Mouse (Mus musculus): ENCODE results near the gene Lag3.

The Lag3 gene

DNA sequence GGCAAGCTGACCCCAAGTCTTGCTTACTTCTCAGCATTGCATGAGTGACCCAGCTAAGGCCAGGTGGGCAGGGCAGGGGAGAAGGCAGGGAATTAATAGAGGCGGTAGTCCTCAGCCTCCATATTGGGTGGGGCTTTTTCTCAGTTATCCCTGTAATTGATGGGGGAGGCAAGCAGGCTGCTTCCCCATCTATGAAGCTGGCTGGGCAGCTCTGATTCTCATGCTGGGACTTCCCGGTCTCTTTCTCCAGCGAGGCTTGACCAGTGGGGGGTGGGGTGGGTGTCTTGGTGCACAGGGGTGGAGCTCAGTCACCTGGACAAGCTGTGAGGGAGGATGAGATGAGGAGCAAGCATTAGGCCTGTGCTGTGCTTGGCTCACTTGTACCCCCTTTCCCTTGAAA lies 49.7 kb downstream of the Lag3 start:
- no peak for ATAC-seq (ENCODE audit: insufficient number of reproducible peaks, low FRiP score, low TSS enrichment)

DNA sequence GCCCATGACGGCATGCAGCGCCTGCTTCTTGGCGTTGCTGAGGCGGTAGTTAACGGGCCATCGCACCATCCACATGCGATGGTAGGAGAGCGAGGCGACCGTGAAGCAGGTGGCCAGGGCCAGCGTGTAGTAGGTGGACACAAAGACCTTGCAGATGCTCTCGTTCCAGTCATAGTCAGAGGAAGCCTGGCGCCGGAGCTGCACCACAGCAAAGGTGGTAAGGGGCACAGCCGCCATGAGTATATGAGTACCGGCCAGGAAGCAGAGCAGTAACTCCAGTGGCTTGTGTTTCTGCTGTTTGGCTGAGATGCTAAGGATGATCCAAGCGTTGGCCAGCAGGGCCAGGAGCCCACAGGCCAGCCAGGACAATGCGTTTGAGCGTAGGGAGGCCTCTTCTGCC lies 50.2 kb downstream of the Lag3 start:
- no peak for ATAC-seq (ENCODE audit: insufficient number of reproducible peaks, low FRiP score, low TSS enrichment)

DNA sequence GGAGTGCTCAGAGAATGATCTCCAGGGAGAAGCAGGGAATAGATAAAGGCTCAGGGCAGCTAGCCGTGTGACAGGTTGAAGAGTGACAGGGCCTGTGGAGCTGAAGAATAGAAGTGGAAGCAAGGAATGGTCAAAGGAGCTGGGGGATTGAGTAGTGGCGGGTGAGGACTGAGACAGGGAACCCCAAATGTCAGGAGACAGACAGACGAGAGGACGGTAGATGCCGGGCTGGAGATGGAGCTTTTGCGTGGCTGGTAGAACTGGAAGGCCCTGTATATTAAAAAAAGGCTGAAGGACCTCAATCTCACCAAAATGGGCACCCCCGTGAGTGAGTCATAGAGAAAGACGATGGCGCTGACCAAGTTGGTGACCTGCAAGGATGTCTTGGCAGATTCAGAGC lies 51.0 kb downstream of the Lag3 start:
- ATAC-seq (ENCODE audit: insufficient number of reproducible peaks, low FRiP score, low TSS enrichment), result no peak

DNA sequence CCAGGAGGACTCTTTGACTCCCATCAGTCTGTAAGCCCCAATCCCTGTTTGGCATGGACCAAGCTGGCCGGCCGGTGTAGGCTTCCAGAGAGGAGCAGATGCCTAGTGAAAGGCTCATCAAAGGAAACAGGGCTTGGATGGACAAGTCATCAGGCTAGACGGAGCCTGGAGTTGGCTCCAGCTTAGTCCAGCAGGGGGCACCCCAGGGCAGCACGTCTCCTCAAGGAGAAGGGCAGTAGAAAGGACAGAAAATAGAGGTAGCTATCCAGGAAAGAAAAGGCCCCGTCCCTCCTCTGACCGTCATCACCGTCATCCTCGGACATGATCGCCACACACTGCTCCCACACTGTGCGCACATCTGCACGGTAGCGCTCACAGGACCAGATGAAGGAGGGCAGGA lies 51.8 kb downstream of the Lag3 start:
- peak; percentile 11; the same call in 1 of the 2 replicates for ATAC-seq (ENCODE audit: insufficient number of reproducible peaks, low FRiP score, low TSS enrichment)

DNA sequence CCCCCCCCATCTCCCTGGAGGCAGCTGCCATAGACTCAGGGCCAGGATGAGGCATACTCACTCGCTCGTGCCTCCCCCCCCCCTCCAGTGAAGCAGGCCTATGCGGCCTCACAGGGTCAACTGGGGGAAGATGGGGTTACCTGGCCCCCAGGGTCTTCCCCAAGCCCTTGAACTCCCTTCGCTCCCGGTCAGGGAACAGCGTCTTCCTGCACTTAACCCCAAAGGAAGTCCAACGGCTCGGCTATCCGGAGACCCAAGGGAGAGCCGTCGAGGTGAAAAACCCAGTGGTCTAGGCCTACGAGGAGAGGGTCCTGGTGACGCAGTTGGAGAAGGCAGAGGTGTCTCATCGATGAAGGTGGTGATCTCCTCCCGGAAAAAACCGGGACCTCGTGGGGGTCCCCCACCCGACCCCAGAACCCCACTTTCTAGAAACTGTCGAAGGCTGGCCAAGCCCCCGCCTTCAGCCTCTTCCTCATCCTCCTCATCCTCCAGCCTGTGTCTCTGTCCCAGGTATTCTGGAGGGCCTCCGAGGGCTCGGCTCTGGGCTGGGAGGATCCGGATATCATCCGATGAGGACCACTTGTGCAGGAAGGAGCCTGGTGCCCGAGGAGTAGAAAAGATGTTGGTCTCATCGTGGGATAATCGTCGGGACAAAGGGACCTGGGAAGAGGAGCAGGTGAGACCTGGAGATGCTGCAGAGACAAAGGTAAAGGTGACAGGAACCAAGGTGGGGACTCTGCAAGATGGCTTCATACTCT lies 52.8 kb downstream of the Lag3 start:
- no peak for ATAC-seq (ENCODE audit: insufficient number of reproducible peaks, low FRiP score, low TSS enrichment)

DNA sequence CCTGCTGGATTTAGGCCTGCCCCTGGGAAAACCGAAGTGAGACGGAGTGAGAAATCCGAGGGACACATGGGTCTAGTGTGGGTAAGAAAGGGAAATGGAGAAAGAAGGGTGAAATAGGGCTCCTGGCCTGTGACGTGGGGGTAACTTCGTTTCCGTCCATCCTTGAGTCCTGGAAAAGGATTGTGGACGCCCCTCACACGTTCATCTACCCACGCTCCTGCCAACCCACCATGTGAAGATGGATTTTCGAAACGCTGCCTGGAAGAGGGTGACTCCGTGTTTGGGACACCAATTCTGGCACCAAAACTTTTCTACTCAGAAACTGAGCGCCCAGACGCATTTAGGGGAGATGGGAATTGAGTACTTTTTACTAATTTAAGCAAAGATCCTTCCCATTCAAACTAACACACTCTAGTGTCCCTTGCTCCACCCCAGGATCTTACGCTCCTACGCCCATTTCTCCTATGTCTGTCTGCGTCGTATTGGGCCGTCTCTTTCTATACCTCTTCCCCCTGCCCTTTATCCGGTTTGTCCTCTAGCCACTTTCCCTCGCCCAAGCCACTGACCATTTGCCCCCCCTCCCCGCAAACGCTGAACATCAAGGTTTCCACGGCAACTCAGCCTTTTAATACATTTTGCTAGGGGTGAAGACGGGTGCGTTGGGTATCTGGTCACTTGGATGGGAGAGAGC lies 53.5 kb downstream of the Lag3 start:
- ATAC-seq (ENCODE audit: insufficient number of reproducible peaks, low FRiP score, low TSS enrichment), result no peak

DNA sequence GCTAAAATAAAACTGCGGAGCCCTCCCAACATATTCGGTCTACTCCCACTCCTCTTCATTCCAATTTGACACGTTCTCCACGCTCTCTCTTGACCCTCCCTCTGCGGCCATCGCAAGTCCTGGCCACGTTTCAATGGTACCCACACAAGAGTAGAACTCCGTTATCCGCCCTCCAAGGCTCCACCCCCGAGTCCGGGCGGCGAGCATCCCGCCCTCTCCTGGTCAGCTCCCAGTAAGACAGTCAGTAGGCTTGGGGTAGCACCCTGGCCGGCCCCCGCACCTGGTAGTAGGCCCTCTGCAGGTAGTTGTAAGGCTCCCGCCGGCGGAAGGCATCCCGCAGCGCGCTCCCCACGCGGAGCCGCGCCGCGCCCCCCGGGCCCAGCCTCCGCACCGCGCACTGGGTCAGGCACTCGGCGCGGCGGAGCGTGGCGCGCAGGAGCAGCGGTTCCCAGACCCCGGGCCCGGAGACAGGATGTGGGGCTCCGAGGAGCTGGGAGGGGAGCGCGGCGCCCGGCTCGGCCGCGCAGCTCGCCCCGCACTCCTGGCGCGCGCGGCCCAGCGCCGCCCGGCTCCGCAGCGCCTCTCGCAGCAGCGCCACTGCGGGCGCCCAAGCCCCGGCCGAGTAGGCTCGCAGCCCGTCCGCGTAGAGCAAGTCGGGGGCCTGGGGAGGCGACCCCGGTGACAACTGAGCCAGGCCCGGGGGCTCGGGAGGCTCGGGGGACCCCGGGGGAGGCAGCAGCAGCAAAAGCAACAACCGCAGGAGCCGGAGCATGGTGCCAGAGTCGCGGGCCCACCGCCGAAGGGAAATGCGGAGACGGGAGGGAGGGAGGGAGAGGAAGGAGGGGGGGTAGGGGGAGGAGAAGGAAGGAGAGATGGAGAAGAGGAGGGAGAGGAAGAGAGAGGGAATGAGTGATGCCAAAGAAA lies 54.3 kb downstream of the Lag3 start, which contains the start of gene P3h3:
Gene P3h3, minus strand, starts transcription at position 837 of the 924 bp plus-strand sequence.
- peak; percentile 63 for ATAC-seq (ENCODE audit: insufficient number of reproducible peaks, low FRiP score, low TSS enrichment)

- no peak for ATAC-seq (ENCODE audit: insufficient number of reproducible peaks, low FRiP score, low TSS enrichment)
These were observed 55.2 kb downstream of the Lag3 start for GRCm38 (mm10) chr6:124856321-124856720.

GRCm38 (mm10) chr6:124854647-124855046 lies 56.9 kb downstream of the Lag3 start:
- ATAC-seq (ENCODE audit: insufficient number of reproducible peaks, low FRiP score, low TSS enrichment), result no peak
